Mouse (Mus musculus) spleen, adult 2 months (tissue): Measurements from ENCODE around the gene Tbx1. TPM values are rescaled to one million over a fixed set of nuclear protein-coding genes. Genes with fewer than 3 reads are reported as not detected.

Experiments used
- DNase-seq, 2 experiments: peaks; one replicate each; pipeline versions ENCODE4 v3.0.0 to v3.0.0-alpha.2; 2012 to 2021; ENCODE audit warnings: low spot score in 2 of 2, low read depth in 1 of 2
- H3K27ac ChIP-seq: fragments of 200-500 bp; 2 replicates; pipeline ENCODE4 v1.5.1; 2012; ENCODE audit warnings: low read length, inconsistent platforms; ENCODE audit not compliant: insufficient read depth
- H3K27me3 ChIP-seq: fragments of 200-500 bp; 2 replicates; pipeline ENCODE4 v1.6.1; 2012; ENCODE audit warnings: mild to moderate bottlenecking, moderate library complexity, low read length, inconsistent platforms; ENCODE audit not compliant: control insufficient read depth, insufficient read depth
- H3K36me3 ChIP-seq: fragments of 200-500 bp; 2 replicates; pipeline ENCODE4 v1.6.1; 2012; ENCODE audit warnings: mild to moderate bottlenecking, low read length, inconsistent platforms; ENCODE audit not compliant: control insufficient read depth, insufficient read depth
- H3K4me1 ChIP-seq: fragments of 200-500 bp; 2 replicates; pipeline ENCODE4 v1.6.1; 2011; ENCODE audit warnings: inconsistent platforms; ENCODE audit not compliant: control insufficient read depth, insufficient read depth, insufficient read length
- H3K4me3 ChIP-seq: fragments of 200-500 bp; 2 replicates; pipeline ENCODE4 v1.5.1; 2011; ENCODE audit warnings: mild to moderate bottlenecking, inconsistent platforms; ENCODE audit not compliant: insufficient read depth, insufficient read length; ENCODE audit errors: extremely low read depth
- CTCF ChIP-seq: fragments of 200-500 bp; IDR thresholded peaks from 2 replicates; pipeline ENCODE4 v1.5.1; 2011; ENCODE audit warnings: mild to moderate bottlenecking, inconsistent platforms; ENCODE audit not compliant: insufficient read depth, insufficient read length, insufficient replicate concordance; ENCODE audit errors: extremely low read depth
- POLR2A ChIP-seq: fragments of 200-500 bp; IDR thresholded peaks from 2 replicates; pipeline ENCODE4 v1.6.1; 2011; ENCODE audit warnings: low read depth, low read length, inconsistent platforms
- WGBS: fragments of 180-500 bp; shearing (Covaris S2); methylation state at CpG from one replicate; pipeline ENCODE4 v1.1.7; 2018; 5-methylcytosine and 5-hydroxymethylcytosine counted together
- polyA plus RNA-seq: library from polyadenylated mRNA; depleted of rRNA; stranded (reverse); fragments of >200 nt; gene quantifications from 2 replicates; pipeline ENCODE4 v1.2.3, GENCODE M21; 2012

Gene Tbx1
- polyA plus RNA-seq, 1 experiment, result 0.42 TPM

GRCm38 (mm10) chr16:18589080-18589621 lies 1.3 kb downstream of the Tbx1 start:
- H3K4me1 ChIP-seq, result peaks cover 5% of the 10 kb centered on the region; the same call in 1 of the 2 replicates
- DNase-seq, result no peak
- H3K27me3 ChIP-seq, result peaks cover 32% of the 10 kb centered on the region
- TF ChIP-seq POLR2A, result no peak
- no peak for TF ChIP-seq CTCF
- WGBS, result 61% methylated on average over 9 of the region's 9 CpGs
- no peak overlapping the region for H3K27ac ChIP-seq
- H3K36me3 ChIP-seq, result no peaks in the 10 kb centered on the region
- no peak overlapping the region for H3K4me3 ChIP-seq

DNA sequence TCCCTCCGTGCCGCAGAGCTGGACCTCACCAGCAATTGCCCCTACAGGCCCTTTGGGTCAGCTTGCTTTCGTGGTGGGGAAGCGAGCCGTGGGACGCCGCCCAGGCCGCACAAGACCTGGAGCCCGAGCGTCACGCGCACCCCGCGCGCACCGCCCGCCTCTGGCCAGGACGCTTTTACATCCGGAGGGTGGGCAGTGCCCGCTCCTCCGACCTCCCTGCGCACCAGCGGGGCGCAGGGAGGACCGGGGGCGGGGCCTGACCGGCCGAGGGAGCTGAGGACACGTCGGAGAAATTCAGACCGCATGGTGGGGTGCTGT lies 1.8 kb downstream of the Tbx1 start:
- Histone ChIP-seq H3K36me3 (no peaks in the 10 kb centered on the region), H3K4me1 (peaks cover 5% of the 10 kb centered on the region; the same call in 1 of the 2 replicates), H3K27me3 (peaks cover 32% of the 10 kb centered on the region), H3K27ac (no peak overlapping the region), H3K4me3 (no peak overlapping the region)
- 31% methylated on average over 31 of the region's 31 CpGs for WGBS
- TF ChIP-seq CTCF, result no peak
- no peak for TF ChIP-seq POLR2A
- no peak for DNase-seq

- H3K4me1 ChIP-seq, result peaks cover 5% of the 10 kb centered on the region; the same call in 1 of the 2 replicates
- WGBS, result 7% methylated on average over 57 of the region's 57 CpGs
Measured at GRCm38 (mm10) chr16:18587847-18588737, 2.4 kb downstream of the Tbx1 start.

GRCm38 (mm10) chr16:18586906-18587546 lies 3.4 kb downstream of the Tbx1 start:
- no peak overlapping the region for H3K4me3 ChIP-seq

More at GRCm38 (mm10) chr16:18587847-18588737, 2.4 kb downstream of the Tbx1 start:
- no peak overlapping the region for H3K27ac ChIP-seq
- no peaks in the 10 kb centered on the region for H3K36me3 ChIP-seq
- TF ChIP-seq POLR2A, result no peak
- no peak for TF ChIP-seq CTCF
- H3K27me3 ChIP-seq, result peaks cover 34% of the 10 kb centered on the region
- H3K4me3 ChIP-seq, result no peak overlapping the region
- DNase-seq, result no peak

DNA sequence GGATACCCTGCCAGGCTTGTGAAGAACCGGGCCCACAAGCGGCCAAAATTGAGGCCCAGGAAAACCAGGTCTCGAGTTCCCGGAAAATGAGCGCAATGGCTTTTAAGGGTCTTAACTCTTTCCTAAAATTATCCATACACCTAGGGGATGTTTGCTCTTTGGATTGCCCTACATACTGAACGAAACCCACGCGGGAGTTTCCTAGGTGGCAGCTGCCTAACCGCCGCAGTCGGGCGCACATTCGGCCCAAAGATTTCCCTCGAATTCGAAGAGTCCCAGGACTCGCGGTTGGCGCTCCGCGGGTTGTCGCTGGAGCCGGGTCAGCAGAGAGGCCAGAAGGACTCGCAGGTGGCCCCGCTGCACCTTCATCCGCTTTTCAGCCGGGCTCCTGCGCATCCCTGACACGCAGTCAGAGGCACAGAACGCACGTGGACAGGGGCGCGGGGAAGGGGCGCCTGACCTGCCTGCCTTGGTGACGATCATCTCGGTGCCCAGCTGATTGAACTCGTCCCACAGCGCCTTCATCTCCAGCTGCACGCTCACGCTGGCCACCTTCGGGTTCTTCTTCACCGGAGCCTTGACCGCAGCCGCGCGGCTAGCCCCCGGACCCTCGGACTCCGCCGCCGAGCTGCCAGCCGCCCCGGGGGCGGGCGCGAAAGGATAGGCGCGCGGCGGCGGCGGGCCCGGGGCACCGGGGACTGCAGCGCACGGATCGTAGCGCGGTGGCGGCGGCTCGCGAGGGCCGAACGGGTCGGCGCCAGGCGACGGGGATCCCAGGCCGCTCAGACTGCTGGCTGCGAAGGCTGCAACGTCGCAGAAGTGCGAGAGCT lies 4.2 kb downstream of the Tbx1 start:
- Histone ChIP-seq H3K27ac (no peak overlapping the region), H3K4me3 (no peak overlapping the region), H3K27me3 (peaks cover 39% of the 10 kb centered on the region), H3K4me1 (peaks cover 9% of the 10 kb centered on the region), H3K36me3 (no peaks in the 10 kb centered on the region)
- TF ChIP-seq POLR2A, result no peak
- TF ChIP-seq CTCF, result no peak
- 8% methylated on average over 54 of the region's 83 CpGs for WGBS
- DNase-seq, result no peak

More at GRCm38 (mm10) chr16:18586906-18587546, 3.4 kb downstream of the Tbx1 start:
- no peaks in the 10 kb centered on the region for H3K36me3 ChIP-seq
- 6% methylated on average over 38 of the region's 62 CpGs for WGBS
- no peak for DNase-seq
- H3K27me3 ChIP-seq, result peaks cover 41% of the 10 kb centered on the region
- H3K27ac ChIP-seq, result no peak overlapping the region
- peaks cover 6% of the 10 kb centered on the region for H3K4me1 ChIP-seq
- TF ChIP-seq POLR2A (no peak), CTCF (no peak)

- no peak for DNase-seq
- Histone ChIP-seq H3K4me1 (peaks cover 9% of the 10 kb centered on the region), H3K27ac (no peak overlapping the region), H3K4me3 (no peak overlapping the region), H3K27me3 (peaks cover 37% of the 10 kb centered on the region), H3K36me3 (no peaks in the 10 kb centered on the region)
- TF ChIP-seq CTCF, result no peak
- WGBS, result 47% methylated on average over 10 of the region's 10 CpGs
Measured at GRCm38 (mm10) chr16:18585676-18586075, 4.8 kb downstream of the Tbx1 start.
